Comparison of ENCODE assay signal across 8 mouse cellular contexts in genomic region chr4:109677221-109677620, GRCm38 (mm10). TPM values are rescaled to one million over a fixed set of nuclear protein-coding genes. Genes with fewer than 3 reads are reported as not detected.
DNase-seq lines count a peak whose midpoint lies in the region; ATAC-seq and TF ChIP-seq lines count a peak whose summit lies in the region.

No protein-coding gene starts in this region.

- H3K27ac ChIP-seq in kidney, postnatal 0 days, result peak overlapping the region; percentile 97
- peak overlapping the region; percentile 97 for H3K27ac ChIP-seq in hindbrain, embryonic 13.5 days
- H3K27ac ChIP-seq in midbrain, embryonic 14.5 days (replicated peaks; ENCODE audit: low read depth, low read length), result peak overlapping the region; percentile 95

- H3K27me3 ChIP-seq in kidney, postnatal 0 days (ENCODE audit: insufficient read depth, low read length), result no peaks in the 10 kb centered on the region
- H3K27me3 ChIP-seq in hindbrain, embryonic 13.5 days, result 0 out of 2 replicates have a peak, but pooled peaks cover 3% of the 10 kb centered on the region
- no peaks in the 10 kb centered on the region for H3K27me3 ChIP-seq in midbrain, embryonic 14.5 days (ENCODE audit: control insufficient read depth, insufficient read depth, low read length)

- H3K4me2 ChIP-seq in kidney, postnatal 0 days (ENCODE audit: low read length), result peak overlapping the region; percentile 74
- H3K4me2 ChIP-seq in hindbrain, embryonic 13.5 days, result peak overlapping the region; percentile 61
- H3K4me2 ChIP-seq in midbrain, embryonic 14.5 days (ENCODE audit: low read length), result peak overlapping the region; percentile 73

- no peaks in the 10 kb centered on the region for H3K9me3 ChIP-seq in kidney, postnatal 0 days (replicated peaks; ENCODE audit: low read length)
- no peaks in the 10 kb centered on the region for H3K9me3 ChIP-seq in hindbrain, embryonic 13.5 days
- no peaks in the 10 kb centered on the region for H3K9me3 ChIP-seq in midbrain, embryonic 14.5 days (ENCODE audit: control insufficient read depth, low read length)

- no peaks in the 10 kb centered on the region for H3K36me3 ChIP-seq in kidney, postnatal 0 days (ENCODE audit: insufficient read depth, low read length)
- no peaks in the 10 kb centered on the region for H3K36me3 ChIP-seq in hindbrain, embryonic 13.5 days
- no peaks in the 10 kb centered on the region for H3K36me3 ChIP-seq in midbrain, embryonic 14.5 days (ENCODE audit: control insufficient read depth, insufficient read depth, low read length)

- no peak for TF ChIP-seq CTCF in kidney, postnatal 0 days (IDR thresholded peaks at IDR 0.05; ENCODE audit: low read depth)

- no peak for DNase-seq in kidney, postnatal 0 days (ENCODE audit: low spot score)
- DNase-seq in kidney, adult 8-10 months, result no peak
- DNase-seq in midbrain, embryonic 14.5 days, result no peak
- DNase-seq in ovary, postnatal 14 days (ENCODE audit: low spot score), result no peak
- DNase-seq in adrenal gland, postnatal 4 days (ENCODE audit: low spot score in 2 of 2), result no peak
- no peak for DNase-seq in frontal cortex, postnatal 25 days (ENCODE audit: low spot score in 2 of 2)

- 1% methylated on average over 3 of the region's 3 CpGs for WGBS in kidney, postnatal 0 days
- WGBS in hindbrain, embryonic 13.5 days, result 0% methylated on average over 3 of the region's 3 CpGs
- 0% methylated on average over 3 of the region's 3 CpGs for WGBS in midbrain, embryonic 14.5 days

- peak overlapping the region; percentile 85 for H3K9ac ChIP-seq in kidney, postnatal 0 days (ENCODE audit: low read depth, low read length)
- peak overlapping the region; percentile 92 for H3K9ac ChIP-seq in hindbrain, embryonic 13.5 days
- peak overlapping the region; percentile 89 for H3K9ac ChIP-seq in midbrain, embryonic 14.5 days (replicated peaks; ENCODE audit: low read length)

- H3K4me3 ChIP-seq in kidney, postnatal 0 days (replicated peaks; ENCODE audit: low read depth, low read length), result peak overlapping the region; percentile 88
- H3K4me3 ChIP-seq in hindbrain, embryonic 13.5 days, result peak overlapping the region; percentile 85
- H3K4me3 ChIP-seq in midbrain, embryonic 14.5 days (replicated peaks; ENCODE audit: low read depth, low read length), result peak overlapping the region; percentile 84

- H3K4me1 ChIP-seq in kidney, postnatal 0 days (replicated peaks; ENCODE audit: insufficient read depth, low read length), result no peaks in the 10 kb centered on the region
- H3K4me1 ChIP-seq in hindbrain, embryonic 13.5 days (replicated peaks), result peaks cover 8% of the 10 kb centered on the region
- H3K4me1 ChIP-seq in midbrain, embryonic 14.5 days (ENCODE audit: control insufficient read depth, insufficient read depth, low read length), result peaks cover 12% of the 10 kb centered on the region

- no peak for ATAC-seq in kidney, postnatal 0 days (replicated peaks; ENCODE audit: low FRiP score, low read depth)
- ATAC-seq in common myeloid progenitor, adult 5-6 weeks (replicated peaks; ENCODE audit: low read depth, poor library complexity, severe bottlenecking), result 0 out of 2 replicates have a peak, but pooled peaks have one; percentile 4
- peak; percentile 21 for ATAC-seq in hindbrain, embryonic 13.5 days (ENCODE audit: low FRiP score)
- ATAC-seq in midbrain, embryonic 14.5 days (ENCODE audit: low FRiP score, low TSS enrichment), result no peak

RNA-seq across cellular contexts. Expression of gene Faf1, which starts 0.8 kb away (rescaled TPM):
- 22.2 and 22.6 TPM in 2 replicates for polyA plus RNA-seq in kidney, postnatal 0 days (2015; fragmentation: Nextera tagmentation; extraction: Ambion mirVana)
- 59.8 and 74.9 TPM in 2 replicates for total RNA-seq in common myeloid progenitor, adult 5-6 weeks (2017)
- polyA plus RNA-seq in hindbrain, embryonic 13.5 days (2015; fragmentation: Nextera tagmentation; extraction: Ambion mirVana), result 32.0 and 32.6 TPM in 2 replicates
- polyA plus RNA-seq in midbrain, embryonic 14.5 days (2014; fragmentation: Nextera tagmentation; extraction: Ambion mirVana), result 40.9 and 48.4 TPM in 2 replicates
- 10 to 100 TPM; 25.8 to 27.2 TPM for total RNA-seq in adrenal gland, postnatal 4 days (2021)

RNA-seq across cellular contexts. Expression of gene Cdkn2c, which starts 10.2 kb away (rescaled TPM):
- 5.9 and 7.2 TPM in 2 replicates for polyA plus RNA-seq in kidney, postnatal 0 days (2015; fragmentation: Nextera tagmentation; extraction: Ambion mirVana)
- 33.9 and 36.8 TPM in 2 replicates for total RNA-seq in common myeloid progenitor, adult 5-6 weeks (2017)
- 2.6 and 3.0 TPM in 2 replicates for polyA plus RNA-seq in hindbrain, embryonic 13.5 days (2015; fragmentation: Nextera tagmentation; extraction: Ambion mirVana)
- polyA plus RNA-seq in midbrain, embryonic 14.5 days (2014; fragmentation: Nextera tagmentation; extraction: Ambion mirVana), result 1.4 and 3.0 TPM in 2 replicates
- total RNA-seq in adrenal gland, postnatal 4 days (2021), result 10 to 100 TPM; 35.3 to 44.6 TPM

Comparison
In these comparisons a context has a peak if more than half of its experiments do, and no peak if none do; other contexts are left out.
1. ATAC-seq: peak in common myeloid progenitor, adult 5-6 weeks (single experiment) and hindbrain, embryonic 13.5 days (single experiment); none in kidney, postnatal 0 days (single experiment) and midbrain, embryonic 14.5 days (single experiment).
2. Peak in every context shown above with its lines, with median percentiles within 50 percentile points of each other: H3K27ac ChIP-seq, H3K4me2 ChIP-seq, H3K4me3 ChIP-seq and H3K9ac ChIP-seq.